Mouse (Mus musculus) ES-E14 (cell line): ENCODE data around the gene Esyt2.

ENCODE experiments used
- CHD2 ChIP-seq: IDR thresholded peaks from 2 replicates; pipeline ENCODE4 v1.6.1; 2014; ENCODE audit warnings: mild to moderate bottlenecking, low read depth, low read length, inconsistent platforms
- HCFC1 ChIP-seq: IDR thresholded peaks from 2 replicates; pipeline ENCODE4 v1.6.1; 2012; ENCODE audit warnings: low read length, inconsistent platforms, borderline replicate concordance; ENCODE audit not compliant: insufficient read depth
- MAFK ChIP-seq: IDR thresholded peaks from 2 replicates; pipeline ENCODE4 v1.6.1; 2014; ENCODE audit warnings: mild to moderate bottlenecking, low read depth, low read length, inconsistent platforms; ENCODE audit not compliant: insufficient read depth
- ZC3H11A ChIP-seq: IDR thresholded peaks from 2 replicates; pipeline ENCODE4 v1.6.1; 2012; ENCODE audit warnings: low read depth, mild to moderate bottlenecking, inconsistent platforms, low read length, borderline replicate concordance
- ZNF384 ChIP-seq: IDR thresholded peaks from 2 replicates; pipeline ENCODE4 v1.6.1; 2012; ENCODE audit warnings: low read depth, low read length, inconsistent platforms

- TF ChIP-seq CHD2 (no peak), ZC3H11A (no peak), MAFK (no peak), HCFC1 (no peak), ZNF384 (no peak)
These were observed 18.9 kb downstream of the Esyt2 start for GRCm38 (mm10) chr12:116299906-116300305.
